Mouse (Mus musculus) stomach, postnatal 0 days (tissue): ENCODE results near the gene Gm609.
"Not testable (repeated sequence)": the region's sequence is repeated elsewhere in the genome, so short reads cannot be mapped to it uniquely, and the experiment has no call there.

Experiments
- CTCF ChIP-seq: IDR thresholded peaks from 2 replicates; pipeline ENCODE4 v1.5.1; 2016; ENCODE audit warnings: antibody characterized with exemption, low read depth, mild to moderate bottlenecking, moderate library complexity
- EP300 ChIP-seq: optimal IDR thresholded peaks from 2 replicates; pipeline ENCODE3; 2016; ENCODE audit warnings: antibody characterized with exemption

- not testable (repeated sequence) for TF ChIP-seq CTCF, EP300
These were observed 45.6 kb upstream of the Gm609 start for GRCm38 (mm10) chr16:45538342-45538741.
